Comparison of ENCODE assay signal across 24 mouse cellular contexts in genomic region chr3:130805345-130805744, GRCm38 (mm10).
DNase-seq lines count a peak whose midpoint lies in the region; ATAC-seq and TF ChIP-seq lines count a peak whose summit lies in the region.
"Had no signal": no experiment of that assay in that cellular context is flagged by ENCODE, and none has a peak within 500 bp of the region (broad histone marks: within the 10 kb centered on the region; RNA-seq: fewer than 3 reads in every experiment).

No protein-coding gene starts in this region.

- no peaks in the 10 kb centered on the region for H3K27me3 ChIP-seq in lung, embryonic 15.5 days
- H3K27me3 ChIP-seq in lung, postnatal 0 days (replicated peaks; ENCODE audit: insufficient read depth, low read length): no peaks in the 10 kb centered on the region
- H3K27me3 ChIP-seq: embryonic facial prominence, embryonic 13.5 days; embryonic facial prominence, embryonic 15.5 days; forebrain, embryonic 12.5 days had no signal

- H3K36me3 ChIP-seq in lung, embryonic 15.5 days: no peaks in the 10 kb centered on the region
- H3K36me3 ChIP-seq in lung, postnatal 0 days (ENCODE audit: insufficient read depth, low read length): no peaks in the 10 kb centered on the region
- H3K36me3 ChIP-seq: embryonic facial prominence, embryonic 13.5 days; embryonic facial prominence, embryonic 15.5 days; forebrain, embryonic 10.5 days; forebrain, embryonic 12.5 days had no signal

- no peaks in the 10 kb centered on the region for H3K9me3 ChIP-seq in lung, embryonic 15.5 days
- H3K9me3 ChIP-seq in lung, postnatal 0 days (ENCODE audit: low read length): no peaks in the 10 kb centered on the region
- H3K9me3 ChIP-seq: embryonic facial prominence, embryonic 13.5 days; embryonic facial prominence, embryonic 15.5 days; forebrain, embryonic 10.5 days; forebrain, embryonic 12.5 days had no signal

- WGBS in lung, embryonic 15.5 days: 70% methylated on average over 3 of the region's 3 CpGs
- 71% methylated on average over 3 of the region's 3 CpGs for WGBS in lung, postnatal 0 days

- intact Hi-C loops in heart, postnatal 36 days (cut with DNase I): no loop called here

- peaks cover 16% of the 10 kb centered on the region for H3K4me1 ChIP-seq in lung, embryonic 15.5 days
- H3K4me1 ChIP-seq in lung, postnatal 0 days (ENCODE audit: insufficient read depth, low read depth, low read length): no peaks in the 10 kb centered on the region

- H3K9ac ChIP-seq in lung, embryonic 15.5 days: no peak overlapping the region
- no peak overlapping the region for H3K9ac ChIP-seq in lung, postnatal 0 days (replicated peaks; ENCODE audit: low read depth)
- H3K9ac ChIP-seq: embryonic facial prominence, embryonic 13.5 days; embryonic facial prominence, embryonic 15.5 days; forebrain, embryonic 12.5 days had no signal

- no peak overlapping the region for H3K27ac ChIP-seq in lung, embryonic 15.5 days
- no peak overlapping the region for H3K27ac ChIP-seq in lung, postnatal 0 days (ENCODE audit: low read length)
- H3K27ac ChIP-seq: embryonic facial prominence, embryonic 13.5 days; embryonic facial prominence, embryonic 15.5 days; forebrain, embryonic 10.5 days; forebrain, embryonic 12.5 days had no signal

- no peak for DNase-seq in lung, postnatal 25 days (ENCODE audit: low spot score)
- peak; percentile 58 for DNase-seq in lung, postnatal 0 days (ENCODE audit: low spot score)
- peak; percentile 48 for DNase-seq in lung, postnatal 10 days
- DNase-seq in lung, postnatal 36 days: peak; percentile 29
- DNase-seq in cerebellum, adult 8-10 months: no peak
- no peak for DNase-seq in cerebellum, postnatal 36 days
- no peak for DNase-seq in heart, postnatal 36 days
- DNase-seq: adrenal gland, adult 2 months; adrenal gland, postnatal 10 days; adrenal gland, postnatal 25 days; cerebellum, adult 11 months; cerebellum, adult 18-20 months; cerebellum, adult 9-10 months; cerebellum, postnatal 10 days; cerebellum, postnatal 25 days; embryo, embryonic 11 days had no signal

- H3K4me2 ChIP-seq in lung, embryonic 15.5 days: no peak overlapping the region
- no peak overlapping the region for H3K4me2 ChIP-seq in lung, postnatal 0 days (replicated peaks; ENCODE audit: low read depth, low read length)
- H3K4me2 ChIP-seq: embryonic facial prominence, embryonic 13.5 days; embryonic facial prominence, embryonic 15.5 days; forebrain, embryonic 12.5 days had no signal

- ATAC-seq in lung, embryonic 15.5 days (ENCODE audit: borderline replicate concordance, extremely low read depth, low FRiP score, low TSS enrichment): peak; percentile 49; the same call in 1 of the 2 replicates
- peak; percentile 75 for ATAC-seq in lung, postnatal 0 days
- ATAC-seq: forebrain, embryonic 14.5 days; forebrain, embryonic 16.5 days had no signal

- no peak for TF ChIP-seq EP300 in lung, postnatal 0 days (IDR thresholded peaks at IDR 0.05)

- TF ChIP-seq CTCF in lung, postnatal 0 days (IDR thresholded peaks at IDR 0.05): no peak

- no peak overlapping the region for H3K4me3 ChIP-seq in lung, embryonic 15.5 days
- no peak overlapping the region for H3K4me3 ChIP-seq in lung, postnatal 0 days (ENCODE audit: low read depth, low read length)
- H3K4me3 ChIP-seq: embryonic facial prominence, embryonic 13.5 days; embryonic facial prominence, embryonic 15.5 days; erythroblast, embryonic 14.5 days; forebrain, embryonic 10.5 days; forebrain, embryonic 12.5 days had no signal

Comparison
In these comparisons a context has a peak if more than half of its experiments do, and no peak if none do; other contexts are left out.
1. DNase-seq: peak in lung, postnatal 0 days (single experiment), lung, postnatal 10 days (single experiment) and lung, postnatal 36 days (single experiment); none in lung, postnatal 25 days (single experiment), cerebellum, adult 8-10 months (single experiment), cerebellum, postnatal 36 days (0 of 2) and heart, postnatal 36 days (0 of 2).